Mouse (Mus musculus): ENCODE data around the gene R3hdm4.
A peak's percentile ranks its signal among the peaks of the same experiment; 100 is the strongest.
"Not testable (repeated sequence)": the region's sequence is repeated elsewhere in the genome, so short reads cannot be mapped to it uniquely, and the experiment has no call there.

Gene R3hdm4

DNA sequence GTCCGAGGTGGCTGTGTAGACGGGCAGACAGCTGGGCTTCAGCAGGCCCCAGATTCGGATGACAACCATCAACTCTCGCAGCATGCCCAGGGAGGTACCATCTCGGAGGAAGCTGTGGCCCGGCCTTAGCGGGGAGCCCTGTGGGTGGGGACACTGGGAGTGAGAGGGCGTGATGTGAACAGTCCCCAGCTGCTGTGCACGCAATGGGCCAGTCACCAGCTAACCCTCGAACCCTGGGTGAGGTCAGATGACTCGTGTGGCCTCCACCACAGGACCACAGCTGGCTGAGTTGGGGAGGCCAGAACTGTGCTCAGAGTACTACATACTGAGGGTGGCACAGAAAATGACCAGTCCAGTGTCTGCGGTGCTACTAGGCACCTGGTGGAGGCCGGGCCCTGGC, 24.2 kb downstream of the R3hdm4 start:
- no peak for DNase-seq

DNA sequence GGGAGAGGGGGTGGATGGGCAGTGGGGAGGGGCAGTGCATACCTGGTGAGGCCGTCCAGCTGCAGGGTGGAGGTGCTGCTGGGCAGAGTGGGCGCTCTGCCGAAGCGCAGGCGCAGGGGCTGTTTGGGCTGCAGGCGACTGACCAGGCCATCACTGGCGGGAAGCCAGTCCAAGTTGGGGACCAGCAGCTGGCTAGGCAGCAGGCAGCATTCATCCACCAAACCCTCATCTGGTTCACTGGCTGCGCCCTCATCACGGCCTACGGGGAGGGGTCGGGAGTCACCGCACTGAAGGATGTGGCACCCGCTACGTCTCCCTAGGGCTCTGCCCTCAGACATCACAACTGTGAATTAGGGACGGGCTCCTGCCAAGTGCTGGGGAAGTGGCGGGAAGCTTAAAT, 24.7 kb downstream of the R3hdm4 start:
- no peak for DNase-seq

DNA sequence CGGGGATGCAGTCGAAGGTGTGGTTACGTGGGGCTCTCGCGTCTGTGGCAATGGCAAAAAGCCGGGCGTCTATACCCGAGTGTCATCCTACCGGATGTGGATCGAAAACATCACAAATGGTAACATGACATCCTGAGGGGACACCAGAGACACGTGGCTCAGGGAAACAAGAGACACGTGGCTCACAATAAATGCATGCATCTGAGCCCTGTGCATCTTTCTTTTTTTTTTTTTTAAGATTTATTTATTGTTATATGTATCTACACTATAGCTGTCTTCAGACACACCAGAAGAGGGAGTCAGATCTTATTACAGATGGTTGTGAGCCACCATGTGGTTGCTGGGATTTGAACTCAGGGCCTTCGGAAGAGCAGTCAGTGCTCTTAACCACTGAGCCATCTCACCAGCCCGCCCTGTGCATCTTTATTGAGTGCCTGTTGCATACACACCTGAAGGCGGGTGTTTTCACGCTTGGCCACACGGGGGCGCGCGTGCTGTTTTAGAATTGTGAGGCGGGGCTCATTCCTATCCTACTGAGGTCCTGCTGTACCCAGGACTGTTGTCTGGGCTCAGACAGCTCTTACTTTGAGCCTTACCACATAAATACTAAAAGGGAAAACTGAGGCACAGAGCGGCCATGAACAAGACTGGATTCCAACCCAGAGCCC, 28.4 kb downstream of the R3hdm4 start:
- DNase-seq: peak; percentile 69

DNA sequence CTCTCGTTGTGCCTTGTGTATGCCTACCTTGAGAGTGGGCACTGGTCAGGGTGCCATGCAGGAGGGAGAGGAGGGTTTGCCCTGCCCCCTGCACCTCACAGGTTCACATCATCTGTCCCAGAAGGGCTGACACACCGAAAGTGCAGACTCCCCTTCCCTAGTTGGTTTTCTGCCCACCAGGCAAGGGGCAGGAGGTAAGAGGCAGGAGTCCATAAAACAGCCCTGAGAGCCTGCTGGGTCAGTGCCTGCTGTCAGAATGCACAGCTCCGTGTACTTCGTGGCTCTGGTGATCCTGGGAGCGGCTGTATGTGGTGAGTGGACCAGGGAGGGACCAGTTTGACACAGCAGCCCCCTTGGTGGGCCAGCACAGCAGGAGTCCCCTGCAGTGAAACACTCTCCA, 30.3 kb downstream of the R3hdm4 start, which contains the start of gene Cfd:
Gene Cfd (plus strand): TSS at position 184 of the 400 bp plus-strand sequence.
- no peak for DNase-seq

DNA sequence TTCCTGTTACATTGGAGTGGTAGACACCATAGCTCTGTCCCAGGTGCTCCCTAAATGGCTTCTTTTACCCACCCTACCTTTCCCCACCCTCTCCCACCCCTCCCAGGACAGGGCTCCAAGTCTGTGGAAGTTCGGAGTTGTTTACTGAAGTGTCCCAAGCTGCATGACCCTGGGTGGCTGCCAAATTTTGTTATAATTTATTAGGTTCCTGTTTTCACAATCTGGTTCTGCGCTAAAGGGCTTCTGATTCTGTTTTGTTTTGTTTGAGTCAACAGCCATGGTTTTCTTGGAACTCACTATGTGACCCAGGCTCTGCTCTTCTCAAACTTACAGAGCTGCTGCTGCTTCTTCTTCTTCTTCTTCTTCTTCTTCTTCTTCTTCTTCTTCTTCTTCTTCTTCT, 31.6 kb downstream of the R3hdm4 start:
- no peak for DNase-seq

DNA sequence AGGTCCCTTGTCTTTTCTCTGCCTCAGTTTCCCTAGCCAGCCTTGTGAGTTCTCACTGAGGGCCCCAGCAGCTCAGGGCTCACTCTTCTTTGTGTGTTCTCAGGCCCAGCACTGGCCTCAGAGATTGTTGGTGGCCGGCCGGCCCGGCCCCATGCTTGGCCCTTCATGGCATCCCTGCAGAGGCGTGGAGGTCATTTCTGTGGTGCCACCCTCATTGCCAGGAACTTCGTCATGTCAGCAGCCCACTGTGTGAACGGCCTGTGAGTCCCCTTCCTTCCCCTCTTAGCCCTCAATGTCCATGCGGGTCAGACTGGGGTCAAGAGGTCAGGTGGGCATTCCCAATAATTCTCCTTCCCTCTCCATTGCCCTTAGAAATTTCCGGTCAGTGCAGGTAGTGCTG, 34.4 kb downstream of the R3hdm4 start:
- no peak for DNase-seq

DNA sequence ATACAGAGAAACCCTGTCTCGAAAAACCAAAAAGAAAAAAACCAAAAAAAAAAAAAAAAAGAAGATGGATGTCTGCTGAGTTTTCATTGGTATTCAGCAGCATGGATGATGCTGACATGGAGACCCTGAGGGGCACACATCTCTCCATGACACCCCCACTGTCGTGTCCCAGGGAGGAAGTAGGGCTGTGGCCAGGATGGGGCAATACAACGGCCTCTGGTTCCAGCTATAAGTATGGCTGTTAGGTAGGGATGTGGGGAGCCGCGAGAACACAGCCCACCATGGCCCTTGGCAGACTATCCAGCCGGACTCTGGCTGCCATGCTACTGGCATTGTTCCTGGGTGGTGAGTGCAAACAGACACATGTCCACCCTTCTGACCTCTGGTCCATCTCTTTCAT, 35.0 kb downstream of the R3hdm4 start, which contains the start of gene Elane:
Gene Elane (plus strand): TSS at position 194 of the 400 bp plus-strand sequence.
- no peak for DNase-seq

DNA sequence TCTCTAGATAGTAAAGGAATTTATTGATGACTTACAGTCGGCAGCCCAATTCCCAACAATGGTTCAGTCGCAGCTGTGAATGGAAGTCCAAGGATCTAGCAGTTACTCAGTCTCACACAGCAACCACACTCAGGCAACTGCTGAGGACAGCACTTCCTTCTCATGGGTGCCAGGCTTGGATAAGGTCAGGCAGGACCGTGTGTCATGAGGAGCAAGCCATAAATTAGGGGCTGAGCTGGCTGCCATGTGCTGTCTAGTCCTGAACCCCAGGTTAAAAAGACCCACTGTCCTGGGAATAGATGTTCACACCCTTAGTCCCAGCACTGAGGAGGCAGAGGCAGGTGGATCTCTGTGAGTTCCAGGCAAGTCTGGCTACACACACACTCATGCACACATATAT, 36.1 kb downstream of the R3hdm4 start:
- not testable (repeated sequence) for DNase-seq

DNA sequence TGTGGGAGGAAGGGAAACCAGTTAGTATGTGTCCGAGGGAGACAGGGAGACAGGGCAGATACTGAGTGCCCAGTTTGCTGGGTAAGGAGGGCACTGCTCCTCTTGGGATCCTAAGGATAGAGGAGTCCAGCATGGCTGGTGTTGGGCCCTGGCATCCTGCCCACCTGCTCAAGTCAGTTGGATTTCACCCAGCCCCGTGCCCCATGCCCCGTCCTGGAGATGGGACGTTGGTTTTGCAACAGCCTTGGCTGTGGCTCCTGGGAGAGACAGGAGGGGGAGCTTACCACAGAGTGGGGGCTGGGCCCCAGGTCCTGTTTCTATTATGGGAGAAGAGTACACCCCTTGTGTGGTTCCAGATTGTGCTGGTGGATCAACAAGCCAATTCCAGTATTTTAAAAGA, 36.6 kb downstream of the R3hdm4 start:
- no peak for DNase-seq

DNA sequence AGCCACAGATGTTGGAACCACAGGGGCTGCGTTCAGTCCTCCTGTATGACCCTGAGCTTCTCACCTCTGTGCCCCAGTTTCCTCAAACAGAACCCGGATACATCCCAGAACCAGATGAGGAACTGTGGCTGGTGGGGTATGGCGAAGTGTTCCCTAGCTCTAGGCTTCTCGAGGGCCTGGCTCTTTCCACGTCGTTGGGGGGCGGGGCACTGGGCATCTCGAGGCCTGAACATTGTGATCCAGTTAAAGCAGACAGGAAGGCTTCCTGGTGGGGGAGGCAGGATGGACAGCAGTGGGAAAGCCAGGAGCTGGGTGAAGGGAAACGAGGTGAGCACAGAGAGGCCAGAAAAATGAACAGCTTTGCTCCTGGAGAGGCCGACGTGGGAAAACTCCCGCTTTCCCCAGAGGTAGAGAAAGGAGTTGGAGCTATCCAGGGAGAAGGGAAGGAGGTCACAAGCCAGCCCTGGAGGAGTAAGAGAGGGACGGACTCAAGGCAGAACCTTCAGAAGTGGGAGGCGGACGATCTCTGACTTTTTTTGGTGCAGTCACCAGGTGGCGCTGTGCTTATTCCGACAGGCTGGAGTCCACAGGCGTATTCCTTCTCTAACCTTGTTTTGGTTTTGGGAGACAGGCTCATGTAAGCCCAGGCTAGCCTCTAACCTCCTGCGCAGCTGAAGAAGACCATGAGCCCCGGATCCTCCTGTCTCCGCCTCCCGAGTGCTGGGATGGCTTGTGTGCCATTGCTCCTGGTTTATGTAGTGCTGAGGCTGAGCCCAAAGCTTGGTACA, 37.5 kb downstream of the R3hdm4 start:
- peak; percentile 77 for DNase-seq

DNA sequence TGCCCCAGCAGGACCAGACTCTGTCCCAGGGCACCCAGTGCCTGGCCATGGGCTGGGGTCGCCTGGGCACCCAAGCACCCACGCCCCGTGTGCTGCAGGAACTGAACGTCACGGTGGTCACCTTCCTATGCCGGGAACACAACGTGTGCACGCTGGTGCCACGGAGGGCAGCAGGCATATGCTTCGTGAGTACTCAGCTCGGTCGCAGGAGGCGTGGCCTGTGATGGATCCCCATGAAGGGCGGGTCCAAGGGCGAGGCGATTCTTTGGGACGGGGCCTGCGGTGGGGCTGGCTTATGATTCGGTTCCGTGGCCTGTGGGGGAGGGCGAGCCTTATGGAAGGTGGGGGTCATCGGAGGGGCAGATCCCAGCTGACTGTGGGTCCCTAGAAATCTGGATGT, 39.0 kb downstream of the R3hdm4 start:
- no peak for DNase-seq

DNA sequence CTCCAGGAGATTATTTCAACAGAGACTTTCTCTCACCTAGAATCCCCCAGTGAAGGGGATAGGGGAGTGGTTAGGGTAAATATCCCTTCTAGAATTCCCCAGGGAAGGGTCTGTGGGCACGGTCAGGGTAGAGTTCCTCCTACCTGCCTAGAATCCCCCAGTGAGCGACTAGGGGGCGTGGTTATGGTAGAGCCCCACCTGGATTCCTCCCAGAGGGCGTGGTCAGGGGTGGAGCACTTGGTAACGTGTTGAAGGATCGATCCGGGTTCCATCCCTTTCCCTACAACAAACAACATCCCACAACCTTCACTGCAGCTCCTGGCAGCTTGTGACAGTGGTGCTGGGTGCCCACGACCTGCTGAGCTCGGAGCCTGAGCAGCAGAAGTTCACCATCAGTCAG, 40.3 kb downstream of the R3hdm4 start:
- no peak for DNase-seq

DNA sequence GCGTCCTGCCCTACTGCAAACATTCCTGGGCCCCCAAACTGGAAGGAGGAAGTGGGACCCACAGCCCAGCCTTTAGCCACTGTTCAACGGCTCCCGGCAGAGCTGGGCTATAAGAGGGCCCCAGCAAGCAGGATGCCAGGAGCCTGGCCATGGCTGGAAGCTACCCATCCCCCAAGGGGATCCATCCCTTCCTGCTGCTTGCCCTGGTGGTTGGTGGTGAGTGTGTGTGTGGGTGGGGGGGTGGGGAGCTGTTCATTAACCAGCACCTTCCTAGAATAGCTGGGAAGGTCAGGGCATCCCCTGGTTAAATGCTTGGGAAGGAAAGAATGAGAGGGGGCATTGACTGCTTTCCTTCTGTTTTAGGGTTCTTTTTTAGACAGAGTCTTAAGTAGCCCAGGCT, 41.5 kb downstream of the R3hdm4 start:
- DNase-seq: no peak

DNA sequence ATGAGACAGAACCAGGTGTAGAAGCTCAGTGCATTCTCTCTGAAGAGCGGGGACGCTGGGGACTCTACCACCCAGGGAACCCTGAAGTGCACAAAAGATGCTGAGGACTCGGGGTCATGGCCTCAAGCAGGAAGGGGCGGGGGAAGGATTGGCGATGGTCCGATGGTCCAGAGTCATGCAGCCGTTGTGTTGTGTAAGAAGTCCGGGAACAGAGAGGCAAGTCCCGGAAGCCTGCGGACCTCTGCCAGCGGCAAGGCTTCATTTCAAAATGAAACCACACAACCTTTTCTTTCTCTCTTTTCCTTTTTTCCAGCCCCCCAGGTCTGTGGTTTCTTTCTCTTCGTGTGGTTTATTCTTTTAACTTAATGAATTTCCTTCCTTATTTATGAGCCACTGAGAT, 43.3 kb downstream of the R3hdm4 start:
- no peak for DNase-seq

DNA sequence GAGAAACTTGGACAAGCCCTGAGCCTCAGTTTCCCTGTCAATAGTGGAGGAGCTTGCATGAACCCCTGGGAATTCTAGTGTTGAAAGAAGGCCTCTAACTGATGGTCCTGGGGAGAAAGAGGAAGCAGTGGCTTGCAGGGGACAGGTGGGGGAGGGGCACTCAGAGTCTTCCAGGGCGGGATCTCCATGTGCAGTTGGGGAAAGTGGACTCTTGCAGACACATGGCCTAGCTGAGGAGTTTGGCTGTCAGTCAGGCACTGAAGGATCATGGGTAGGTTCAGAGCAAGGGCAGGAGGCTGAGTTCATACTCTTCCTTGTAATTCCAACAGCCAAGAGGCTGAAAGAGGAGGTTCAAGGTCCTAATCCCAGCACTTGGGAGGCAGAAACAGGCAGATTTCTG, 43.8 kb downstream of the R3hdm4 start:
- no peak for DNase-seq

DNA sequence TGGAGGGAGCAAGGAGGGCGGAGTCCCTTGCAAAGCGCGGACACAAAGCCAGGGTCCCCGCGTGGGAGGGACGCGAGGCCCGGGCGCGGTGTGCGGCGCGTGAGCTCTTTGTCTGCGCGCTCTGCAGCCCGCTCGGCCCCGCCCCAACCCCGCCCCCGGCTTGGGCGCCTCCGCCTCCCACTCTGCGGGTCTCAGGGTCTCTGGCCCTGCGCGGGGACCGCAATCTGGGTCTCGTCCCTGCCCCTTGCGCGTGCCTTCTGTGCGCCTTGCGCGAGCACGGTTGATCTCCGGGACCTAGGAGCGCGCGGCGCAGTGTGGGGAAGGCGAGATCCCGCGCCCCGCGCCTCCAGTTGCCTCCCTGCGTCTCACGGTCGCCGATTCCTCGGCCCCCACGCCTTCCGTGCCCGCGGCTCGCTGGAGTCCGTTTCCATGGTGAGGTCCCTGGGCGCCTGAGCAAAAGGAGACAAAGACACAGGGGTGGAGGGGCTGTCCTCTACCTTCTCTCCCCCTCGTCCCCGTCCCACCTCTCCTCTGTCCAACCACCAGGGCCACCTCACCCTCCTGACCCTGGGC, 46.6 kb downstream of the R3hdm4 start, which contains the start of the genes Prtn3 and Plppr3:
Gene Prtn3 (plus strand): TSS at position 187 of the 573 bp plus-strand sequence.
Gene Plppr3 (minus strand): TSS at position 345 of the 573 bp plus-strand sequence.
- DNase-seq: no peak

DNA sequence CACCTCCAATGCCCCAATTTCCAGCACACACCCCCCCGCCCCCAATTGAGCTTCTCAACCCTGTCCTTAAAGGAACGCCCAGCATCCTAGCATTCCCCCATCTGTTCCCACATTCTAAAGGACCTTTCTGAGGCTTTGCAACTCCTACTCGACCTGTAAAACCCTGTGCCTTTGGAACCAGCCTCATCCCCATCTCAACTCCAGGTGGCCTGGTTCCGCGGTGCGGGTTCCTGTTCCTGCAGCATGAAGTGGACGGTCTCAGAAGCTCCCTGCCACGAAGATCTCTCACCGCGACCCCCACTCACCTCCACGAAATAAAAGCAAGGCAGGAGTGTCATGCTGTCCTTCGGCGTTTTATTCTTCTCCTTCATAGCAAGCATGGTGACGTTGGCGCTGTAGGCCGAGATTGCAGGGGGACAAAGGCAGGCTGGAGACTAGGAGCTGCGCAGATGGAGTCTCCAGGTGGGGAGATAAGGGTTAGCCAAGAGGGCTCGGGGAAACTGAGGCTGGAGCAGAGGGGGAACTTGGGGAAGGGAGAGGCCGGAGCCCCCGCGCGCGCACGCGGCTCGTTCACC, 47.2 kb downstream of the R3hdm4 start:
- no peak for DNase-seq

DNA sequence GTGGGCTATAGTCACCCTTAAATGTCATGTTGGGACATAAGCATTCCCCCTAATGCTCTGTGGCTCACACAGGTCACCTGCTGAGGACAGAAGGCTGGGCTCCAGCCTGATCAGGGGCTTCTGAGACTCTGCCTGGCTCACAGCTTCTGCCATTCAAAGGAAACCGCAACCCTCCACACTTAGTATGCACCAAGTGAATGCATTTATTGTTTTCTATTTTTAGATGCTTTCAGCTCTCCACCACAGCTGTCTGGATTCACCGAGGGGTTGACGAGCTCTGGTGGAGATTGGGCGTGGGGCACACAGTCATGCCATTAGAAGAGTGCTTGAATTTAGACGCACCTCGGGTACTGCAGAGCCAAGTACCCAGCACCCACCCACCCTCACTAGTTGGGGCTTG, 47.7 kb downstream of the R3hdm4 start:
- DNase-seq: no peak

DNA sequence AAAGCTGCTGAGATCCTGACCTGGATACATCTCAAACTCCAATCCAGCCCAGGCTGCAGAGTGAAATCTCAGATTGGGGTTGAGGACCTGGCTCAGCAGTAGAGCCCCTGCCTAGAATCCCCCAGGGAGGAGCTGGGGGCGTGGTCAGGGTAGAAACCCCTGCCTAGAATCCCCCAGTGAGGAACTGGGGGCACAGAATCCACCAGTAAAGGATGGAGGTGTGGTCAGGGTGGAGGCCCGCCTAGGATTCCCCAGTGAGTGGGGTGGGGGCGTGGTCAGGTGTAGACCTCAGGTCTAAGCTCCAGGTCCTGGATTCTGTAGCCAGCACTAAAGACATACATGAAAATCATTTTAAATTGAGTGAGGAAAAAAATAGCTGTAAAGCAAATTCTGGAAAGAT, 48.1 kb downstream of the R3hdm4 start:
- no peak for DNase-seq

DNA sequence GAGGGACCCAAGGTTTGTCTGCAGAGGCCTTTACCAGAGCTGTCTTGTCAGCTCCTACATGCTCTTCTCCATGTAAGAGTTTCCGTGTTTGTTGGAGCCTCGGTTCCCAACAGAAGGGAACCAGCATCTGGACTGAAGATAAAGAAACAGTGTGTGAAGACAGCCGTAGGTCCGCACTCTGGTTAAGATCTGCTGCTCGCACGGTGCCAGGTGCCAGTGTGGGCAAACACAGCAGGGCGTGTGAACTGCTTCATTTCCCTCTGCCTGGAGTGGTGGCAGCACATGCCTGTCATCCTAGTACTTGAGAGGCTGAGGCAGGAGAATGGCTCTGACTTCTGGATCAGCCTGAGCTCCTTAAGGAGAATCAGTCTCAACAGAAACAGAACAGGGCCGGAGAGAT, 49.2 kb downstream of the R3hdm4 start:
- DNase-seq: no peak

DNA sequence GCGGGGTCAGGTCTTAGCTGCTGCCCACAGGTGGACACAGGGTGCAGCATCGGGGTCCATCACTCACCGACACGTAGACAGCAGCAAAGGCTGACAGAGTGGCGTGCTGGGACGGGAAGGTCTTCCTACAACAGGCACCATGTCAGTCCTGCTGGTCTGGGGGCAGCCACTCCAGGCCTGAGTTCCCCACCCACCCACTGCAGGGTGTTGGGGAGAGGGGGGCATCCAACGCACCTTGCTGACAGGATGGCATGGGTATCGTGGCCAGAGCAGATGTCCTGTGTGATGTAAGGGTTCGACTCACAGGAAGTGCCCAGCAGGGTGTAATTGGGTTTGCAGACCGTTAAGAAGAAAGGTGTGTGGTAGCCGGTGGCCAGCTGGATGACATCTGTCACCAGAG, 54.4 kb downstream of the R3hdm4 start:
- DNase-seq: no peak

DNA sequence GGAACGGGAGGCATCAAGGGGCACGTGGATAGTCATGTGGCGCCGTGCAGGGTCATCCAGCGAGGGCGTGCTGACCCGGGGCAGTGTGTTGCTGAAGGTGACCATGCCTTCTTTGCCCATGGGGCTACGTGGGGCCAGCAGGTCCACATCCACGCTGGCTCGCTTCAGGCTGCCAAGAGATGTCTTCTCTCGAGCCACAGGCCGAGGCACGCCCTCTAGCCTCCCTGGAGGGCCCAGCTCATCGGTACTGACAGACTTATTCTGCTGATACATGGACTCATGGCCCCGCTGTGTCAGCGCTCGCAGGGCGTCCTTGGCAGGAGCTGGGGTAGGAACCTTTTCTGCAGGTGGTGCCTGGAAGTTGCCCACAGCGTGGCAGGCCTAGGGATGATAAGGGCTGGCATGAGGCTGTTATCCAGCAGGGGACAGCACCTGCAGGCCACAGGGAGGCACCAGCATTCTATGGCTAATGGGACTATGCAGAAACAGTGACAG, 55.2 kb downstream of the R3hdm4 start:
- DNase-seq: no peak

DNA sequence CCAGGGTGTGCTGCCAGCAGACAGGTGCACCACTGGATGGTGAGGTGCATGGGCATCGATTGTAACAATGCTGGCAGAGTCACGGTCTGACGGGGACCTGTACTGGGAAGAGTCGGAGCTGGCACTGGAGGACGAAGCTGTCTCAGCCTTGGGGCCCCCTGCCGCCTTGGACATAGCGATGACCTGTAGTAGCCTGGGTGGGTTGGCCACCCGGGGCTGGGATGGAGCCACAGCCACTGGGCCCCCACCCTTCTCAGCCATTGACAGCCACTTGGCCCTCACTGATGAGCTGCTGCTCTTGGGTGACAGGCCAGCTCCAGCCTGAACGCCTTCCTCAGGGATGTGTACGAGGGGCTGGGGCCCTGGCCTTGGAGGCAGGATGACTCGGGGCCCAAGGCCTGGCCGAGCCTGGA, 55.8 kb downstream of the R3hdm4 start:
- DNase-seq: no peak
